Mouse (Mus musculus) layer of hippocampus, postnatal 36 days (tissue): ENCODE measurements around the gene Espl1. TPM values are rescaled to one million over a fixed set of nuclear protein-coding genes. Genes with fewer than 3 reads are reported as not detected.
A peak's percentile ranks its signal among the peaks of the same experiment; 100 is the strongest.

Source experiments
- DNase-seq, 2 experiments: peaks; one replicate each; pipeline ENCODE4 v3.0.0; 2022
- total RNA-seq, 2 experiments: library from RNA; stranded (reverse); gene quantifications; 2 replicates each; pipeline ENCODE4 v1.2.3; 2021

Gene Espl1
- 1 to 10 TPM; 1.4 to 1.8 TPM for total RNA-seq

GRCm38 (mm10) chr15:102295633-102296367, at the start of gene Espl1:
Gene Espl1, plus strand, starts transcription at chr15:102296266.
- peak; percentile 92 for DNase-seq

GRCm38 (mm10) chr15:102246866-102247251, 49.2 kb upstream of the Espl1 start:
- peak; percentile 84 to 85 for DNase-seq

DNA sequence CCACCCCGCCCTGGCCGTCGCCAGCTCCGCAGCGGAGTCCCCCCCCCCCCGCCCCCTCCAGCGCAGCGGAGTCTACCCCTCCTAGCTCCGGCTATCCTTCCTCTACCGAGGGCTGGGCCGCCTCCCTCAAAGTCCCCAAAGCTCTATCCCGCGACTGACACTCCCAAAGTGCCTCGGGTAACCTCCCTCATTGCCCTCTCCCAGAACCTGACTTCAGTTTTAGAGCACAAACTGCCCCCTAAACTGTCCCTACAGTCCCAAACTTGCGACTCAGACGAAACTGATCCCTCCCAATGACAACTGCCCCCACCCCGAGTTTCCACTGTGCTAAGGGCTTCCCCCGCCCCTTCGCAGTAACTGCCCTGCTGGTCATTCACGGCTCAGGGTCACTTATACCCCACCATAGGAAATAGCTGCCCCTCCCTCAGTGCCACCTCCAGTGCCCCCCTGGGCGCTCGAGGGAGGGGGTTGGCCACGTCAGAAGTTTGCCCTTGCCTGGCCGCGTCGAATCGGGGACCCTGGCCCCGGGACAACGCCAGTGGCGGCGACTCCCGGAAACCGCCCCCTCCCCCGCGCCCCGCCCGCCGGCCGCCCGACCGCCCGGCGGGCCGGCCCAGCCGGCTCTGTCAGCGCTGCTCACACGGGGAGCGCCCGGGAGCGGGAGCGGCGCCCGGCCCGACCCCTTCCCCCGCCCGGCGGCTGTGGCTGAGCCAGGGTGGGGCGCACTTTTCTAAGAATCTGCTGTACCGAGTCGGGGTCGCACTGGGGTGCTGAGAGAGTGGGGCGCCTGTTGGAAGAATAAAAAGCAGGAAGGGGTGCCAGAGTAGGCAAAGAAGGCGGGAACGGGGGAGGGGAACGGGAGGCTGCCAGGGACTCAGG, 48.6 kb upstream of the Espl1 start:
- DNase-seq: peak; percentile 41 to 42

DNA sequence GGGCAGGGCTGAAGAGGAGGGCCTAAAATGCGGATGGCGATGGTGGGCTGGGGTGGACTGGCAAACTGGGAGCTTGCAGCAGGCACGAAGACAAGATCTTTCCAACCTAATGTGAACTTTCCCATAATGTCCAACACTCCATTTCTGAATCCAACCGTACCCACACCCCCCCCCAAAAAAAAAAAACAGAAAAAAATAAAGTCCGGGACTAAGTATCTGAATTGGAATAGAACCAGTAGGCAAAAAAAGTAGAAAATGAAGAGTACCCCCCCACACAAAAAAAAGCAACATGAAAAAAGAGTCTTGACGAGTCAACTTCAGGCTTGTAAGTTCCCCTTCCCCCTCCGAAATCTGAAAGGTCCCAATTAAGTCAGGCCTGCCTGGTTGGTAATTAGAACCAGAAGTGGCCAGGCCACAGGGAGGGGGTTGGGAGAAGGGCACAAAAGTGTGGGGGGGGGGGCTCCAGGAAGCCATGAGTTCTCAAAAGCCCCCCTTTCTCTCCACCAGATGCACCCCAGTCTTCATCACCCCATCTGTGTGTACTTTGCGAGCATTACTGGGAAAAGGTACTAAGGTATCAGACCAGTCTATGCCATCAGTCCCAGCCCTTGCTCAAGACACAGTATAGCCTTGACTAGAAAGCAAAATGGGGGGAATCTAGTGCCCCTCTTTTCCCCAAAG, 47.8 kb upstream of the Espl1 start:
- DNase-seq: no peak

- no peak for DNase-seq
Measured at GRCm38 (mm10) chr15:102248812-102249191, 47.3 kb upstream of the Espl1 start.

DNA sequence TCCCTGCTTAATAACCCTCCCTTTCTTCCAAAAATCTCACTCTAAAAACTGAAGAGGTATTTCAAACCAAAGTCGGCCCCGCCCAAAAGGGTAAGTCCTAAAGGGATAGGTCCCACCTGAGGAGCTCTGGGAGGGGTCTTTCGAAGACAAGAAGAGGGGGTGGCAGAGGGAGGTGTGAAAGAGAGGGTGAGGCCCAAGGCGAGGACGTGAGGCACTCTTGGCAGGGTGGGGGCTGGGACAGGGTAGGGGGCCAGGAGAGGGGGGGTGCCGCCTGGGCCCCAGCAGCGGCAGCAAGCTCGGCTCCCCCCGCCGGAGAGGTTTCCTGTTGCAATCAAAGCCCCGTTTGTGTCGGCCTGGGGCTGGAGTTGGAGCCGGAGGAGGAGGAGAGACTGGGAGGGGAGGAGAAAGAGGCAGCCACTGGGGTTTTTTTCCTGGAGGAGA, 46.8 kb upstream of the Espl1 start:
- no peak for DNase-seq

GRCm38 (mm10) chr15:102249967-102250366, 46.1 kb upstream of the Espl1 start:
- DNase-seq: no peak

GRCm38 (mm10) chr15:102250521-102250920, 45.5 kb upstream of the Espl1 start:
- no peak for DNase-seq

DNA sequence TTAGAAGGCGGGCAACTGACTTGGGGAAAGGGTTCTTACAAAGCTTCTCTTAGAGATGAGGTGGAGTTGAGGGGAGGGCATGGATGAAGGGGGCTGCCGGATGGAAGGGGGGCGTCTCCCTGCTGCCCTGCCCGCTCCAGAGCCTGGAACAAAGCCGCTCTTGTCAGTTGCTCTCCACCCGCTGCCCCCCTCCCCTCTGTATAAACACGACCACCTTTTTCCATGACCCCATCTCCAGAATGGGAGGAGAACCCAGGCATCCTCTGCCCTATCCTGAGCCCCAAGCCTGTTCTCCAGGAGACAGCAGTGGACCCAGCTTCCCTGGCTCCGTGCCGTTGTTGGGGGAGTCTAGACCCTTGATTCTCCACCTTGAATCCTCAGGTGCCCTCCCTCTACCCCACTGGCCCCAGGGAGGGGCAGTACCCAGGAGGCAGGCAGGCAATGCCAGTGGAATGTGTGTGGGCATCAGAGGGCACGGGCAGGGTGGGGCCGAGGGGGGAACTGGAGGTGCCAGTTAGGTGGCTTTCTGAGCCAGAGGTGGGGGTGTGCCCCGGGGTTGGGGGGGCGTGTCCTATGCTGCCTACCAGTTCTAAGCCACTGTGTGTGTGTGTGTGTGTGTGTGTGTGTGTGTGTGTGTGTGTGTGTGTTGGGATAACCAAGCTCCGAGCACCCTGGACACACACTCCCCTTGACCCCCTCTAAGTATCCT, 40.4 kb upstream of the Espl1 start:
- no peak for DNase-seq

DNA sequence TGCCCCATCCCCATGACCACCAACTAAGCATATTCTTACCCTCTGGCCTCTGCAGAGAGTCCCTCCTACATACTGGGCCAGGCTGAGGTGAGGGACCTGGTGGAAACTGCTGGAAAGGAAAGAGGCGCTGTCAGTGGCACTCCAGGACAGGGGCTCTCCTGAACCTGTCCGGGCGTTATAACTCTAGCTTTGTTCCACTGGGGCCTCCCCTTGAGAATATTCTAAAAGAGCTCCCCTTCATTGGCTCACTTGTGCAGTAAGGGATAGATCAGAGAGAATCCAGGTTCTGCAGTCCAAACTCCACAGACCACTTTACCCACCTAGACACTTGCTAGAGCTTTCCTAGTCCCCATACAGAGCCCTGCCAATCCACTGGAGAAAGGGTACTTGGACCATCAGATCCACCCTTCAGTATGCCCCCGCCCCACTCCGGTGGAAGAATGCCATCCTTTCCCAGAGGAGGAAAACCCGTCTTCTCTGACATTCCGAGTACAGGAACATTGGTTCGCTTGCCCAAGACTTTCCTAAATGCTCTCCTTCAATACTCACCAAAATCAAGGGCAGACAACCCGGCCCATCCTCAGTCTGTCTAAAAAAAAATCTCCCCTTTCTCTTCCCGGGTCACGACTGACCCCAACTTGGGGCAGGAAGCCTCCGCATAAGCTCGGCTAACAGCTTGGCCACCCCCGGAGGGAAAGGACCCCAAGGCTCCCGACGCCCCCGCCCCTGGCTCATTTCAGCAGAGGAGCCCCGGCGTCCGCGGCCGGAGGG, 39.5 kb upstream of the Espl1 start:
- DNase-seq: no peak

DNA sequence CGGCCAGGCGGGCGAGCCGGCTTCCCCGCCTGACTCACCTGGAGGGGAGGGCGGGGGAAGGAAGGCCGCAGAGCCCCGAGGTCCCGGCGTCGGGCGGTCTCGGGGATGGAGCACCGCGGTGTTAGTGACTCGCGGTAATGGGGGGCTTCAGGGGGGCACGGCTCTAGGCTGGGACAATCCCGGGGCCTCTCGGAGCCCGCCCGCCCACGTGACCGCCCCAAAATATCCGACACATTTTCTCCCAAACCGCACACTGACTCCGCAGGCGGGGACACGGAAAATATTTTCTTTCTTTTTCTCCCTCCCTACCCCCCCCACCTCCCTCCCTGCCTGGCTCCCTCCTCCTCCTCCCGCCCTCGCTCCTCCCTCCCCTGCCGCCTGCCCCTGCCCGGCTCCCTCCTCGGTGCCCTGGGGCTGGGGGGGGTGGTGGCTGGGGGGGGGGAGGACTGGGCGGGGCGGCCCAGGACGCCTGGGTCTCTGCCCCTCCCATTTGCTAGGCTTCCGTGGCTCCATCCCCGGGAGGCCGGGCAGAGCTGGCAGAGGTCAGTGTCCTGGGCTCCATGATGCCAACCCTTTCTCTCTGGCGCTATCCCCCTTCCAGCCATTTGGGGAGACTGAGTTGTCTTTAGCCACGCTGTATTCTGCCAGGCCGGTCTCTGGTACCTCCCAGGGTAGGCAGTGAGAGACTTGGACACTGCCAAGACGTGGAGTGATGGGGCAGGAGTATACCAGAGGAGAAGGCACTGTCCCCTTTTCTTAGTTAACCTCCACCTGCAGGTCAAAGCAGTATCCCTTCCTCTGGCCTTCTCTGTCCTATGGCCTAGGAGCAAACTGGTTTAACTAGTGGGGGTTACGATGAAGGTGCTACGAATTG, 38.6 kb upstream of the Espl1 start, which contains the start of gene Rarg:
Gene Rarg, minus strand, starts transcription at position 316 of the 874 bp plus-strand sequence.
- peak in 1 of 2 experiments; percentile 37 for DNase-seq

DNA sequence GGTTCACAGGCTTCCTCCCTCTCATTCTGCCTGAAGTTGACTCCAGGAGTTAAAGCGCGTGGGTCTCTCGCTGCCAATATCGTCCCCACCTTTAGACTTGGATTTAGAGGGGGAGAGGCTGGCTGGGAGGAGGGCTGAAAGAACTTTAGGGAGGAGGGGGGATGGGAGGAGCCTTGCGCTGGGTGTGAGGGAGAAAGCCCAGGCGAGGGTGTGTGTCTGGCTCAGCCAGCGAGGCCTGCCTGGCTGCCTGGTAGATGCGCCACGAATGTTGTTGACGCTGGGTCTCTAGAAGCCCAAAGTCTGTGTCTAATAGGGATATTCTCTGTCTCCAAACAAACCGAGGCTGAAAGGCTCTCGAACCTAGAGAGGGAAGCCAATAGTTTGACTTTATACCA, 38.0 kb upstream of the Espl1 start:
- no peak for DNase-seq

- no peak for DNase-seq
Measured at GRCm38 (mm10) chr15:102258581-102259253, 37.3 kb upstream of the Espl1 start.

- no peak for DNase-seq
Measured at GRCm38 (mm10) chr15:102262582-102262981, 33.5 kb upstream of the Espl1 start.

DNA sequence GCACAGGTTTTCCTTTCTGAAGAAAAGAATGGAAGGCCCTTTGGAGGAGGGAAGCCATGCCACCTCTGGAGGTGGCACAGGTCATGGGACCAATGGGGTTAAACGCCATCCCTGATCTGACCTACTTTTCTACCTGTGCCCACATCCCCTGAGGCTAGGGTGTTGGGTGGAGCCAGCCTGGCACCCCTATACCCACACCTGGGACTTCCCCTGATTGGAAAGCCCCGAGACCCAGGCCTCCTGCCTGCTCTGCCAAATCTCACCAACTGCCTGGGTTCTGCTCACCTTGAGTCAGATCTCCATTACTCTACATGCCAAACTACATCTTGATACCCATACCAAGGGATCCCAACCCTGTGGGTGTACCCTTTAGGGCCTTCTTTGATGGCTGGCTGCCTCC, 33.0 kb upstream of the Espl1 start:
- DNase-seq: no peak

GRCm38 (mm10) chr15:102265548-102265947, 30.5 kb upstream of the Espl1 start:
- DNase-seq: no peak

GRCm38 (mm10) chr15:102270274-102270960, 25.6 kb upstream of the Espl1 start, which contains the start of gene Gm9918:
Gene Gm9918, plus strand, starts transcription at chr15:102270563.
- no peak for DNase-seq

DNA sequence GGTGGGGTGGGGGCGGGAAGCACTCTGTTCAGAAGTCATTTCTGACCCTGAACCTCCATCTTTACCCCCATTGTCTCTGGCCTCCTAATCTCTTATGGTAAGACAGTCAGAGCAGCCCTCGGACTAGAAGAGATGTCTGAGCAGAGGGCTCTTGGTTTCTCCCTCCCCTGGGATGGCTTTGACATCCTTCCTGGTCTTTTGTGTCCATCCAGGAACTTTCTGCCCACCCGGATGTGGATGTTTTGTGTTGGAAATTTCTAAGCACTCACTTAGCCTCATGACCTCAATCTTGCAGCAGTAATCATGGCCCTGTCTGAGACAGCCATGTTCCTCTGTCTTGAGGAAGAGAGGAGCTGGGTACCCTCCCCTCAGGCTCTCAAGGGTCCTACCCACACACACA, 24.6 kb upstream of the Espl1 start:
- DNase-seq: no peak
